Mouse (Mus musculus): Measurements from ENCODE around the gene Gm5415.
"Not testable (repeated sequence)": the region's sequence is repeated elsewhere in the genome, so short reads cannot be mapped to it uniquely, and the experiment has no call there.

The Gm5415 gene

GRCm38 (mm10) chr1:32547194-32547593 lies at the start of gene Gm5415:
Gene Gm5415, minus strand, starts transcription at chr1:32547294.
- not testable (repeated sequence) for DNase-seq

- DNase-seq, result no peak
Measured at GRCm38 (mm10) chr1:32568901-32569300, 21.8 kb upstream of the Gm5415 start.

GRCm38 (mm10) chr1:32553925-32554324 lies 6.8 kb upstream of the Gm5415 start:
- DNase-seq, result no peak

- DNase-seq, result no peak
Measured at GRCm38 (mm10) chr1:32553459-32553858, 6.4 kb upstream of the Gm5415 start.

- no peak for DNase-seq
Measured at GRCm38 (mm10) chr1:32503381-32503780, 43.7 kb downstream of the Gm5415 start.
